Mouse (Mus musculus) midbrain, embryonic 16.5 days (tissue): ENCODE results near the gene Ube2d3. TPM values are rescaled to one million over a fixed set of nuclear protein-coding genes. Genes with fewer than 3 reads are reported as not detected.

ENCODE experiments used
- ATAC-seq: fragments of 200-750 bp; cut with Nextera tagmentation; 2 replicates; pipeline ENCODE4 v1.8.0; 2017; ENCODE audit warnings: moderate TSS enrichment
- H3K27ac ChIP-seq: fragments of 300-500 bp; sonication (generic); 2 replicates; pipeline ENCODE4 v1.5.1; 2014; ENCODE audit warnings: mild to moderate bottlenecking, low read length, mixed read lengths
- H3K27me3 ChIP-seq: fragments of 300-500 bp; sonication (generic); 2 replicates; pipeline ENCODE4 v1.6.1; 2014; ENCODE audit warnings: low read depth, low read length, mixed read lengths; ENCODE audit not compliant: control insufficient read depth, insufficient read depth
- H3K36me3 ChIP-seq: fragments of 300-500 bp; sonication (generic); 2 replicates; pipeline ENCODE4 v1.6.1; 2014; ENCODE audit warnings: mild to moderate bottlenecking, low read length, moderate library complexity, mixed read lengths; ENCODE audit not compliant: control insufficient read depth, insufficient read depth
- H3K4me1 ChIP-seq: fragments of 300-500 bp; sonication (generic); 2 replicates; pipeline ENCODE4 v1.6.1; 2014; ENCODE audit warnings: mild to moderate bottlenecking, low read length, mixed read lengths; ENCODE audit not compliant: control insufficient read depth, insufficient read depth
- H3K4me2 ChIP-seq: fragments of 300-500 bp; sonication (generic); 2 replicates; pipeline ENCODE4 v1.6.1; 2014; ENCODE audit warnings: mild to moderate bottlenecking, low read length, mixed read lengths
- H3K4me3 ChIP-seq: fragments of 300-500 bp; sonication (generic); 2 replicates; pipeline ENCODE4 v1.5.1; 2014; ENCODE audit warnings: low read depth, mild to moderate bottlenecking, low read length, moderate library complexity, mixed read lengths
- H3K9ac ChIP-seq: fragments of 300-500 bp; sonication (generic); 2 replicates; pipeline ENCODE4 v1.6.1; 2014; ENCODE audit warnings: low read depth, low read length, mixed read lengths
- H3K9me3 ChIP-seq: fragments of 300-500 bp; sonication (generic); replicated peaks from 2 replicates; pipeline ENCODE4 v1.6.1; 2014; ENCODE audit warnings: mild to moderate bottlenecking, low read length, mixed read lengths; ENCODE audit not compliant: control insufficient read depth, poor library complexity, severe bottlenecking
- WGBS: fragments of 180-500 bp; shearing (Covaris S2); extraction: QIAGEN DNeasy Blood & Tissue Kit; methylation state at CpG from one replicate; pipeline ENCODE4 v1.1.7; 2014; 5-methylcytosine and 5-hydroxymethylcytosine counted together
- polyA plus RNA-seq: library from polyadenylated mRNA; unstranded; fragments of >200 nt; fragmentation: Nextera tagmentation; extraction: Ambion mirVana; gene quantifications from 2 replicates; pipeline ENCODE4 v1.2.1, GENCODE M21; 2015

The Ube2d3 gene
- polyA plus RNA-seq, 1 experiment from 2014 or later, result 336 TPM

DNA sequence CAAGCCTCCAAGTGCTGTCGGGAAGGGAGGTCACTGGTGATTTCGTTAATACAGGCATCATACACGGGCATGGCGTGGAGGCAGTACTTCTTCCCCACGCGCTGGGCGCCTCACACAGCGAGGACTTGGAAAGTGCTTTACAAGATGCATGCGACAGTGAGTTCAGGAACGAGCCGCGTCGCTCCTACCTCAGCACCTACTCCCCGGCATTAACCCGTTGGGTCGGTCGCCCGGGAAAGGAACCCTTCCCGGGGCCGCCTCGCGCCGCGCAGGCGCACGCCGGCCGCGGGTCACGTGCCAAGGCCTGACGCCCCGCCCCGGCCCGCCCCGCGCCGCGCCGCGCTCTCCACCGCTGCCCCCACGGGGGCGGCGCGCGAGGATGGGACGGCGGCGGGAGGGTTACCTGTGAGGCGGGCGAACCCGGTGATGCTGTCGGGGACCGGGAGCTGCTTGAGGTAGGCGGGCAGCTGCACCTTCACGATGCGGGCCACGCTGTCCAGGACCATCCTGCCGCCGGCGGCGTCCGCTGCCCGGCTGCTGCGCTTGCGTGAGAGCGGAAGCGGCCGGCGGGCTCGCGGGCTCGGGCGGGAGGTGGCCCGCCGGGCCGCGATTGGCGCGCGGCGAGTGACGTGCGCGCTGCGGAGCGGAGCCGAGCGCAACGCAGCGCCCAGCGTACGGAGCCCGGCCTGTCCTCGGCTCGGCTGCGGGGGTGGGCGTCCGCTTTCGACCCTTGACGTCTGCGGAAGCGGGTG, 14.9 kb upstream of the Ube2d3 start:
- peak; percentile 99 for ATAC-seq
- Histone ChIP-seq H3K27me3 (no peaks in the 10 kb centered on the region), H3K36me3 (no peaks in the 10 kb centered on the region), H3K4me3 (peak overlapping the region; percentile 77), H3K9me3 (no peaks in the 10 kb centered on the region), H3K4me2 (peak overlapping the region; percentile 82), H3K9ac (peak overlapping the region; percentile 85), H3K27ac (peak overlapping the region; percentile 99), H3K4me1 (peaks cover 23% of the 10 kb centered on the region)
- under 1% methylated on average over 72 of the region's 103 CpGs for WGBS

DNA sequence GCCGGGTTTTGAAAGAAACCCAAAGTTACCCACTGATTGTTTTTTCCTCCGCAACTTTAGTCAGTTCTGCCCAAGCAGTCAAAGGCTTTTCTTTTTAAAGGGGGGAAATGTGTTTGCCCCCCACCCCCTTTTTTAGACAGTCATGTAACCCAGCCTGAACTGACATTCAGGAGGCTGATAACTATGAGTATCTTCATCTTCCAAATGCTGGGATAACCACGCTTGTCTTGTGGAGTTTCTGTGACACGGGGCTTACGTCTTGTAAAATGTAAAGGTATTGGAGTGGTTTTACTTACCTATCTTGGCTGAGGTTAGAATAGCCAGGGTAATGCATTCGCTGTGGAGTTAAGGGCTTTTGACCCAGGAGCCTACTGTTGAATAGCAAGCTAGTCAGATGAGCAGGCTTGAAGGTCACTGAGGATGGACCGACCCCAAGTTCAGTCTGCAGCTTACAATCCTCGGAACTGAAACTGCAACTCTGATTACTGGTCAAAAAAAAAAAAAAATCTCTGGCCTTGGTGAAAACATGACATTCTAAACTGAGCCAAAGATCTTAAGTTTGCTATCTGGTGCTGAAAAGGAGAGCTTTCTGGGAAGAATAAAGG, 14.2 kb upstream of the Ube2d3 start, which contains the start of gene Cisd2:
Gene Cisd2 (minus strand): TSS at position 318 of the 605 bp plus-strand sequence.
- peak; percentile 44 for ATAC-seq
- Histone ChIP-seq H3K27ac (peak within 1 kb of the TSS; percentile 99), H3K9ac (peak within 1 kb of the TSS; percentile 85), H3K27me3 (no peaks in the 10 kb centered on the region), H3K9me3 (no peaks in the 10 kb centered on the region), H3K4me3 (peak within 1 kb of the TSS; percentile 77), H3K4me2 (peak within 1 kb of the TSS; percentile 82), H3K36me3 (no peaks in the 10 kb centered on the region), H3K4me1 (peaks cover 23% of the 10 kb centered on the region)
- WGBS, result 2% methylated on average over 8 of the region's 8 CpGs

GRCm38 (mm10) chr3:135436901-135437616, 890 bp upstream of the Ube2d3 start:
- Histone ChIP-seq H3K4me1 (peaks cover 20% of the 10 kb centered on the region), H3K4me3 (peak overlapping the region; percentile 91), H3K9ac (peak overlapping the region; percentile 69), H3K4me2 (peak overlapping the region; percentile 72), H3K27ac (peak overlapping the region; percentile 98), H3K9me3 (no peaks in the 10 kb centered on the region), H3K27me3 (no peaks in the 10 kb centered on the region), H3K36me3 (no peaks in the 10 kb centered on the region)
- no peak for ATAC-seq
- WGBS, result 32% methylated on average over 14 of the region's 14 CpGs

- H3K9me3 ChIP-seq, result no peaks in the 10 kb centered on the region
- peak; percentile 87 for ATAC-seq
- peak overlapping the region; percentile 8; the same call in 1 of the 2 replicates for H3K4me2 ChIP-seq
- WGBS, result under 1% methylated on average over 28 of the region's 50 CpGs
- H3K27ac ChIP-seq, result peak overlapping the region; percentile 98
- peak overlapping the region; percentile 91 for H3K4me3 ChIP-seq
- H3K4me1 ChIP-seq, result peaks cover 30% of the 10 kb centered on the region
- no peaks in the 10 kb centered on the region; the same call in 1 of the 2 replicates for H3K36me3 ChIP-seq
- peak overlapping the region; percentile 96 for H3K9ac ChIP-seq
- H3K27me3 ChIP-seq, result no peaks in the 10 kb centered on the region
Measured at GRCm38 (mm10) chr3:135438531-135438912, 573 bp downstream of the Ube2d3 start.

GRCm38 (mm10) chr3:135438913-135439531, 1.1 kb downstream of the Ube2d3 start:
- under 1% methylated on average over 51 of the region's 76 CpGs for WGBS
- ATAC-seq, result peak; percentile 61

DNA sequence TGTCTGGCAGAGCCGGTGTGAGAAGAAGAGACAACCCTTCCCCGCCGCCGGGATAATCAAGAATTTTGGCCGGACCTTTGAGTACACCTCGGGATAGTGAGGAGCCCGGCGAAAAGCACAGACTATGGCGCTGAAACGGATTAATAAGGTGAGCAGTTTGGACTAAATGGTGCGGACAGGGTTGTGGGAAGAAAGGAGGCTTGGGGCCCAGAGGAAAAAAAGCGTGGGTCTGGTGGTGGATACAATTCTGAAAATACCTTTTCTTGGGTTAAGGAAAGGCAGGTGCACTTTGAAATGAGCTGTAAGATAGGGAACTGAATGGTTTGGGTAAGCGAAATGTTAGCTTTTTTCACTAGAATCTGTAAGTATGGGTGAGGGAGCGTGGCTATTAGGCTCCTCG, 1.7 kb downstream of the Ube2d3 start:
- Histone ChIP-seq H3K27ac (peak overlapping the region; percentile 98), H3K9me3 (no peaks in the 10 kb centered on the region), H3K27me3 (no peaks in the 10 kb centered on the region), H3K4me1 (peaks cover 36% of the 10 kb centered on the region), H3K4me2 (peak overlapping the region; percentile 86), H3K36me3 (no peaks in the 10 kb centered on the region; the same call in 1 of the 2 replicates), H3K4me3 (peak overlapping the region; percentile 91), H3K9ac (peak overlapping the region; percentile 96)
- WGBS, result 3% methylated on average over 15 of the region's 15 CpGs
- no peak for ATAC-seq

More at GRCm38 (mm10) chr3:135438913-135439531, 1.1 kb downstream of the Ube2d3 start:
- Histone ChIP-seq H3K36me3 (no peaks in the 10 kb centered on the region; the same call in 1 of the 2 replicates), H3K9me3 (no peaks in the 10 kb centered on the region), H3K27me3 (no peaks in the 10 kb centered on the region), H3K4me1 (peaks cover 34% of the 10 kb centered on the region), H3K4me3 (peak overlapping the region; percentile 91), H3K27ac (peak overlapping the region; percentile 98), H3K4me2 (peak overlapping the region; percentile 86), H3K9ac (peak overlapping the region; percentile 96)

DNA sequence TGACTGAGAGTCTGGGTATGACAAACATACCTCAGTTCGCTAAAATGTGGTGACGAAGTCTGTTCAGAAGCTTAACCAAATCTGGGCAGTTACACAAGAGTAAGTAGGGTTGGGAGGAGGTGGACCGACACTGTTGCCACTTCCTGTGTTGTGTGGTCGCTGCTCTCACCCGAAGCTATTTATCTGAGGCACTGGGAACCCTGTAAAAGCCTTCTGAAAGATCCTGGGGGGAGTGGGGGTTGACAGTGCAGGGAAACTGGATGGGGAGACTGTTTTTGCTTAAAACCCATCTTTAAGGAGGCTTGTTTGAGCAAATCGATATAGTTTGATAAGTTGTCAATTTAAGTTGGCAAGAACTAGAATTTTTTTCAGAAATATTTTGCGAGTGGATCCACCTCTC, 2.3 kb downstream of the Ube2d3 start:
- Histone ChIP-seq H3K4me3 (peak overlapping the region; percentile 91), H3K36me3 (no peaks in the 10 kb centered on the region; the same call in 1 of the 2 replicates), H3K9ac (peak overlapping the region; percentile 96), H3K27me3 (no peaks in the 10 kb centered on the region), H3K4me2 (peak overlapping the region; percentile 86), H3K27ac (no peak overlapping the region), H3K4me1 (peaks cover 36% of the 10 kb centered on the region), H3K9me3 (no peaks in the 10 kb centered on the region)
- no peak for ATAC-seq
- 21% methylated on average over 7 of the region's 7 CpGs for WGBS

DNA sequence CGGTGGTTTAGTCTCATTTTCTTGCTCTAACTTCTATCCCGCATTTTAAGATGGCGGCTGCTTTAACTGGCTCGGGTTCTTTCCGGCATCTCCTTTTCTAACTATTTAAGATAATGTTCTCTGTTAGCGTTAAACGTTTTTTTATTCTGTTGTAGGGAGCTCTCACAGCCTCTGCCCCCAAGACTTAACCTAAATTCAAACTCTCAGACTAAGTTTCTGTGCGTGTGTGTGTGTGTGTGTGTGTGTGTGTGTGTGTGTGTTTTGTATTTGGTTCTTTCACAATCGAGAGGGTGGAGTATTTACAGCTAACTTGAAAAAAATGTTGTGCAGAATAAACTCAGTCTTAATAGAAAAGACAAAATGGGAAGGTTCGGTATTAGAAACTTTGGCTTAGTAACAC, 2.7 kb downstream of the Ube2d3 start:
- no peak overlapping the region for H3K27ac ChIP-seq
- H3K4me2 ChIP-seq, result peak overlapping the region; percentile 86
- no peaks in the 10 kb centered on the region for H3K27me3 ChIP-seq
- no peak for ATAC-seq
- no peaks in the 10 kb centered on the region for H3K9me3 ChIP-seq
- no peak overlapping the region for H3K9ac ChIP-seq
- H3K36me3 ChIP-seq, result no peaks in the 10 kb centered on the region; the same call in 1 of the 2 replicates
- peak overlapping the region; percentile 91 for H3K4me3 ChIP-seq
- peaks cover 36% of the 10 kb centered on the region for H3K4me1 ChIP-seq
- WGBS, result 39% methylated on average over 10 of the region's 10 CpGs
